Mouse (Mus musculus) cerebellum, adult 2 months (tissue): Measurements from ENCODE around the gene Rpl18.

ENCODE experiments used
- CTCF ChIP-seq: fragments of 200-500 bp; IDR thresholded peaks from 2 replicates; pipeline ENCODE4 v1.5.1; 2011; ENCODE audit warnings: low read depth, mild to moderate bottlenecking, control low read depth, low read length, moderate library complexity, borderline replicate concordance; ENCODE audit not compliant: insufficient read depth
- POLR2A ChIP-seq: fragments of 200-500 bp; IDR thresholded peaks from 2 replicates; pipeline ENCODE4 v1.6.1; 2011; ENCODE audit warnings: low read length, control low read depth, borderline replicate concordance; ENCODE audit not compliant: insufficient read depth

GRCm38 (mm10) chr7:45695098-45695497 is 20.2 kb upstream of the Rpl18 start:
- TF ChIP-seq CTCF, result no peak
- no peak for TF ChIP-seq POLR2A
